In the genomic region with DNA sequence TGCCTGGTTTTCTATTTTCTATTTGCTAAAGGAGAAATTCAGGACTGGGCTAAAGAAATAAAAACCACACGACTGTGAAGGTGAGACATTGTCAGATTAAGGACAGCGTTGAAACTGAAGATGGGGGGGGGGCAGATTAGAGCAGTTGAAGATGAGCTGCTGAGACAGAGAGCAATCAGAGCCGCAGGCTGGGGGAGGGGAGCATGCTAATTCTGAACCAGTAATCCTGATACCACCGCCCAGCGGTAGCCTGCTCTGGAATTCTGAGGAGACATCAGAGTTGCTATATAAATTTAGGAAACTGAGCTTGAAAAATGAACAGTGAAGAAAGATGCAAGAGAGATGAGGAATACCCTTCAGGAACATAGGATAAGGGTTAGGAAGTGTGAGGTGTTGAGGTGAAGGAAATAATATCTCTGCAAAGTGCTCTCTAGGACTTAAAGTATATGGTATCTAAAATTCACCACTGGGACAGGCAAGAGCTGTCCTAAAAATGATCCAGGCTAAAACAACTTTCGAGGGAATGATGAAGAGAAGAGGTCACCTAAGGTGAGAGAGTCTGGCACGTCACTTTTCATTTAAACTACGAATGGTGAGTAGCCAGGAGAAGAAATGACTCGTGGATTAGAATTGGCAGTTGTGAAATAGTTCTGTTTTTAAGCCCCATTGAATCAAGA, we compare ENCODE assay signal across 33 mouse cellular contexts. TPM values are rescaled to one million over a fixed set of nuclear protein-coding genes. Genes with fewer than 3 reads are reported as not detected.
DNase-seq lines count a peak whose midpoint lies in the region; ATAC-seq lines count a peak whose summit lies in the region.
"Had no signal": no experiment of that assay in that cellular context is flagged by ENCODE, and none has a peak within 500 bp of the region (broad histone marks: within the 10 kb centered on the region; RNA-seq: fewer than 3 reads in every experiment).

No protein-coding gene starts in this region.

- peak; percentile 4 for DNase-seq in hindbrain, embryonic 11.5 days (ENCODE audit: low spot score)
- peak; percentile 40 for DNase-seq in 416B (ENCODE audit: low read depth)
- DNase-seq in retina, embryonic 14.5 days (ENCODE audit: low spot score): peak; percentile 70
- no peak for DNase-seq in frontal cortex, postnatal 25 days (ENCODE audit: low spot score in 2 of 2)
- DNase-seq in thymus, postnatal 36 days: no peak
- DNase-seq: adrenal gland, adult 2 months; cerebellum, adult 8-10 months; gastrocnemius, postnatal 25 days; heart, adult 11 months; kidney, adult 2 months; kidney, postnatal 36 days; liver, postnatal 0 days; lung, postnatal 36 days; right cerebral cortex, postnatal 25 days; thymus, postnatal 14 days had no signal

- H3K9ac ChIP-seq in hindbrain, embryonic 11.5 days (ENCODE audit: low read depth, low read length): no peak overlapping the region
- no peak overlapping the region for H3K9ac ChIP-seq in hindbrain, embryonic 13.5 days
- H3K9ac ChIP-seq in midbrain, embryonic 12.5 days (replicated peaks): no peak overlapping the region
- H3K9ac ChIP-seq: embryonic facial prominence, embryonic 15.5 days; forebrain, embryonic 12.5 days; heart, embryonic 15.5 days; limb, embryonic 13.5 days; liver, embryonic 12.5 days; liver, postnatal 0 days had no signal

- H3K36me3 ChIP-seq in hindbrain, embryonic 11.5 days (ENCODE audit: control insufficient read depth, insufficient read depth, low read length): no peaks in the 10 kb centered on the region
- H3K36me3 ChIP-seq in hindbrain, embryonic 13.5 days: no peaks in the 10 kb centered on the region
- H3K36me3 ChIP-seq in midbrain, embryonic 12.5 days: no peaks in the 10 kb centered on the region
- H3K36me3 ChIP-seq: embryonic facial prominence, embryonic 10.5 days; embryonic facial prominence, embryonic 15.5 days; forebrain, embryonic 12.5 days; heart, embryonic 10.5 days; heart, embryonic 15.5 days; limb, embryonic 13.5 days; liver, embryonic 12.5 days had no signal

- no peak overlapping the region for H3K4me2 ChIP-seq in hindbrain, embryonic 11.5 days (replicated peaks; ENCODE audit: low read depth, low read length)
- no peak overlapping the region for H3K4me2 ChIP-seq in hindbrain, embryonic 13.5 days
- peak overlapping the region; percentile 33 for H3K4me2 ChIP-seq in midbrain, embryonic 12.5 days (replicated peaks)
- H3K4me2 ChIP-seq: embryonic facial prominence, embryonic 15.5 days; forebrain, embryonic 12.5 days; heart, embryonic 15.5 days; limb, embryonic 13.5 days; liver, embryonic 12.5 days had no signal

- no peak overlapping the region for H3K4me3 ChIP-seq in hindbrain, embryonic 11.5 days (ENCODE audit: low read depth, low read length)
- H3K4me3 ChIP-seq in hindbrain, embryonic 13.5 days: no peak overlapping the region
- no peak overlapping the region for H3K4me3 ChIP-seq in midbrain, embryonic 12.5 days
- H3K4me3 ChIP-seq: embryonic facial prominence, embryonic 10.5 days; embryonic facial prominence, embryonic 15.5 days; forebrain, embryonic 12.5 days; heart, embryonic 10.5 days; heart, embryonic 15.5 days; layer of hippocampus, adult 2 months; limb, embryonic 13.5 days; liver, embryonic 12.5 days had no signal

- H3K27ac ChIP-seq in hindbrain, embryonic 11.5 days (ENCODE audit: low read depth, low read length): no peak overlapping the region
- no peak overlapping the region for H3K27ac ChIP-seq in hindbrain, embryonic 13.5 days
- H3K27ac ChIP-seq in midbrain, embryonic 12.5 days (replicated peaks): no peak overlapping the region
- H3K27ac ChIP-seq: embryonic facial prominence, embryonic 10.5 days; embryonic facial prominence, embryonic 15.5 days; forebrain, embryonic 12.5 days; heart, embryonic 10.5 days; heart, embryonic 15.5 days; layer of hippocampus, adult 2 months; limb, embryonic 13.5 days; liver, embryonic 12.5 days had no signal

- ATAC-seq in hindbrain, embryonic 11.5 days (ENCODE audit: low FRiP score): no peak
- no peak for ATAC-seq in hindbrain, embryonic 13.5 days (ENCODE audit: low FRiP score)
- peak; percentile 52; the same call in 1 of the 2 replicates for ATAC-seq in midbrain, embryonic 12.5 days (ENCODE audit: low FRiP score, low read depth)
- ATAC-seq: activated CD4-positive, CD25-positive, alpha-beta regulatory T cell, adult 4 months; liver, embryonic 12.5 days; liver, postnatal 0 days had no signal

- no peaks in the 10 kb centered on the region for H3K27me3 ChIP-seq in hindbrain, embryonic 11.5 days (ENCODE audit: control insufficient read depth, insufficient read depth, low read length)
- H3K27me3 ChIP-seq in hindbrain, embryonic 13.5 days: no peaks in the 10 kb centered on the region
- H3K27me3 ChIP-seq in midbrain, embryonic 12.5 days: peaks cover 3% of the 10 kb centered on the region
- H3K27me3 ChIP-seq: CH12.LX; embryonic facial prominence, embryonic 15.5 days; forebrain, embryonic 12.5 days; limb, embryonic 13.5 days; liver, embryonic 12.5 days had no signal

- H3K9me3 ChIP-seq in hindbrain, embryonic 11.5 days (ENCODE audit: control insufficient read depth, low read length): no peaks in the 10 kb centered on the region
- H3K9me3 ChIP-seq in hindbrain, embryonic 13.5 days: no peaks in the 10 kb centered on the region
- H3K9me3 ChIP-seq in midbrain, embryonic 12.5 days: no peaks in the 10 kb centered on the region
- H3K9me3 ChIP-seq: embryonic facial prominence, embryonic 10.5 days; embryonic facial prominence, embryonic 15.5 days; forebrain, embryonic 12.5 days; heart, embryonic 10.5 days; heart, embryonic 15.5 days; limb, embryonic 13.5 days; liver, embryonic 12.5 days had no signal

- 0 out of 2 replicates have a peak, but pooled peaks cover 3% of the 10 kb centered on the region for H3K4me1 ChIP-seq in hindbrain, embryonic 11.5 days (replicated peaks; ENCODE audit: control insufficient read depth, insufficient read depth, low read length)
- peaks cover 6% of the 10 kb centered on the region; the same call in 1 of the 2 replicates for H3K4me1 ChIP-seq in hindbrain, embryonic 13.5 days (replicated peaks)
- peaks cover 10% of the 10 kb centered on the region for H3K4me1 ChIP-seq in midbrain, embryonic 12.5 days
- H3K4me1 ChIP-seq: embryonic facial prominence, embryonic 15.5 days; heart, embryonic 15.5 days had no signal

- 25% methylated on average over 9 of the region's 9 CpGs for WGBS in hindbrain, embryonic 11.5 days
- WGBS in hindbrain, embryonic 13.5 days: 17% methylated on average over 9 of the region's 9 CpGs
- WGBS in midbrain, embryonic 12.5 days: 8% methylated on average over 9 of the region's 9 CpGs

RNA-seq across cellular contexts. Expression of gene Slc17a4, which starts 22.1 kb away (rescaled TPM):
- polyA plus RNA-seq in hindbrain, embryonic 11.5 days (2014; fragmentation: Nextera tagmentation; extraction: Ambion mirVana): not detected in 2 replicates
- 0.09 TPM in 1 of 2 replicates, not detected in the other for polyA plus RNA-seq in hindbrain, embryonic 13.5 days (2015; fragmentation: Nextera tagmentation; extraction: Ambion mirVana)
- polyA plus RNA-seq in midbrain, embryonic 12.5 days (2016; fragmentation: Nextera tagmentation; extraction: Ambion mirVana): not detected in 2 replicates
- polyA plus RNA-seq: activated CD4-positive, CD25-positive, alpha-beta regulatory T cell, adult 4 months; C2C12; embryonic facial prominence, embryonic 10.5 days; embryonic facial prominence, embryonic 15.5 days; forebrain, embryonic 12.5 days; heart, embryonic 10.5 days; heart, embryonic 15.5 days; hindbrain, embryonic 16.5 days; limb, embryonic 13.5 days; liver, embryonic 12.5 days; lung, embryonic 16.5 days had no signal

RNA-seq across cellular contexts. Expression of gene Slc17a1, which starts 25.2 kb away (rescaled TPM):
- not detected in 2 replicates for polyA plus RNA-seq in hindbrain, embryonic 11.5 days (2014; fragmentation: Nextera tagmentation; extraction: Ambion mirVana)
- not detected in 2 replicates for polyA plus RNA-seq in hindbrain, embryonic 13.5 days (2015; fragmentation: Nextera tagmentation; extraction: Ambion mirVana)
- not detected in 2 replicates for polyA plus RNA-seq in midbrain, embryonic 12.5 days (2016; fragmentation: Nextera tagmentation; extraction: Ambion mirVana)
- polyA plus RNA-seq: activated CD4-positive, CD25-positive, alpha-beta regulatory T cell, adult 4 months; adrenal gland, adult 2 months; C2C12; embryonic facial prominence, embryonic 10.5 days; embryonic facial prominence, embryonic 15.5 days; forebrain, embryonic 12.5 days; heart, embryonic 10.5 days; heart, embryonic 15.5 days; hindbrain, embryonic 16.5 days; limb, embryonic 13.5 days; liver, embryonic 12.5 days; lung, embryonic 16.5 days had no signal

RNA-seq across cellular contexts. Expression of gene Hist1h2ba, which starts 41.2 kb away (rescaled TPM):
- polyA plus RNA-seq in hindbrain, embryonic 11.5 days (2014; fragmentation: Nextera tagmentation; extraction: Ambion mirVana): not detected in 2 replicates
- polyA plus RNA-seq in hindbrain, embryonic 13.5 days (2015; fragmentation: Nextera tagmentation; extraction: Ambion mirVana): not detected in 2 replicates
- polyA plus RNA-seq in midbrain, embryonic 12.5 days (2016; fragmentation: Nextera tagmentation; extraction: Ambion mirVana): not detected in 2 replicates
- polyA plus RNA-seq: activated CD4-positive, CD25-positive, alpha-beta regulatory T cell, adult 4 months; adrenal gland, adult 2 months; C2C12; embryonic facial prominence, embryonic 10.5 days; embryonic facial prominence, embryonic 15.5 days; forebrain, embryonic 12.5 days; heart, embryonic 10.5 days; heart, embryonic 15.5 days; hindbrain, embryonic 16.5 days; intestine, embryonic 14.5 days; kidney, embryonic 16.5 days; limb, embryonic 13.5 days; liver, embryonic 12.5 days; liver, postnatal 0 days; lung, embryonic 16.5 days; stomach, embryonic 16.5 days had no signal

RNA-seq across cellular contexts. Expression of gene Hist1h2aa, which starts 41.5 kb away (rescaled TPM):
- not detected in 2 replicates for polyA plus RNA-seq in hindbrain, embryonic 11.5 days (2014; fragmentation: Nextera tagmentation; extraction: Ambion mirVana)
- polyA plus RNA-seq in hindbrain, embryonic 13.5 days (2015; fragmentation: Nextera tagmentation; extraction: Ambion mirVana): not detected in 2 replicates
- not detected in 2 replicates for polyA plus RNA-seq in midbrain, embryonic 12.5 days (2016; fragmentation: Nextera tagmentation; extraction: Ambion mirVana)
- polyA plus RNA-seq: activated CD4-positive, CD25-positive, alpha-beta regulatory T cell, adult 4 months; adrenal gland, adult 2 months; C2C12; embryonic facial prominence, embryonic 10.5 days; embryonic facial prominence, embryonic 15.5 days; forebrain, embryonic 12.5 days; heart, embryonic 10.5 days; heart, embryonic 15.5 days; hindbrain, embryonic 16.5 days; intestine, embryonic 14.5 days; kidney, adult 2 months; kidney, embryonic 16.5 days; limb, embryonic 13.5 days; liver, embryonic 12.5 days; liver, postnatal 0 days; lung, embryonic 16.5 days; stomach, embryonic 16.5 days had no signal

RNA-seq across cellular contexts. Expression of gene Slc17a3, which starts 53.5 kb away (rescaled TPM):
- not detected in 2 replicates for polyA plus RNA-seq in hindbrain, embryonic 11.5 days (2014; fragmentation: Nextera tagmentation; extraction: Ambion mirVana)
- polyA plus RNA-seq in hindbrain, embryonic 13.5 days (2015; fragmentation: Nextera tagmentation; extraction: Ambion mirVana): not detected in 2 replicates
- not detected in 2 replicates for polyA plus RNA-seq in midbrain, embryonic 12.5 days (2016; fragmentation: Nextera tagmentation; extraction: Ambion mirVana)
- polyA plus RNA-seq: activated CD4-positive, CD25-positive, alpha-beta regulatory T cell, adult 4 months; adrenal gland, adult 2 months; C2C12; embryonic facial prominence, embryonic 10.5 days; embryonic facial prominence, embryonic 15.5 days; forebrain, embryonic 12.5 days; heart, embryonic 10.5 days; heart, embryonic 15.5 days; hindbrain, embryonic 16.5 days; lung, embryonic 16.5 days had no signal

Comparison
In these comparisons a context has a peak if more than half of its experiments do, and no peak if none do; other contexts are left out.
1. DNase-seq: peak in hindbrain, embryonic 11.5 days (single experiment), 416B (single experiment) and retina, embryonic 14.5 days (single experiment); none in frontal cortex, postnatal 25 days (0 of 2) and thymus, postnatal 36 days (0 of 2).